In the genomic region with DNA sequence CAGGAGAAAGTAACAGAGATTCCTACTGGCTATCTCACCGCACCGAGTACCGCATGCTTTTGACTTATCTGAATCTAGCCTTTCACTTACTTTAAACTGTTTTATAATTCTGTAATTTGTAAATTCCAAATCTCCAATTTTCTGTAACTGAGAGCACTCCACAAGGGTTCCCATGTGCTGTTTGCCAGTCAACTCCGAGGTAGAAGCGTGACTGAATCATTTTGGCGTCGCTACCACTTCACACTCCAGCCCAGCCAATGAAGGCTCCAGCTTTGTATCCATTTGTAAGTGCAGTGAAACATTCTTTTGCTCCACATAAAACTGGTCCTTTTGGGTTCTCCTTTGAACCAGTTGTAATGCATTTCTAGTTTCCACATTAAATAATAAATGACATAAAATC, we compare ENCODE assay signal across 20 mouse cellular contexts. TPM values are rescaled to one million over a fixed set of nuclear protein-coding genes. Genes with fewer than 3 reads are reported as not detected.
DNase-seq lines count a peak whose midpoint lies in the region; ATAC-seq and TF ChIP-seq lines count a peak whose summit lies in the region.
"Had no signal": no experiment of that assay in that cellular context is flagged by ENCODE, and none has a peak within 500 bp of the region (broad histone marks: within the 10 kb centered on the region; RNA-seq: fewer than 3 reads in every experiment).

No protein-coding gene starts in this region.

- no peak overlapping the region for H3K4me3 ChIP-seq in limb, embryonic 12.5 days (replicated peaks)
- H3K4me3 ChIP-seq: embryonic facial prominence, embryonic 15.5 days; erythroblast, embryonic 14.5 days; forebrain, embryonic 12.5 days; heart, embryonic 12.5 days; hindbrain, embryonic 10.5 days; intestine, embryonic 15.5 days had no signal

- H3K9me3 ChIP-seq in limb, embryonic 12.5 days, result peaks cover 7% of the 10 kb centered on the region
- H3K9me3 ChIP-seq: embryonic facial prominence, embryonic 15.5 days; intestine, embryonic 15.5 days had no signal

- H3K36me3 ChIP-seq in limb, embryonic 12.5 days, result no peaks in the 10 kb centered on the region
- H3K36me3 ChIP-seq: embryonic facial prominence, embryonic 15.5 days; forebrain, embryonic 12.5 days; heart, embryonic 12.5 days; hindbrain, embryonic 10.5 days; intestine, embryonic 15.5 days had no signal

- H3K4me2 ChIP-seq in limb, embryonic 12.5 days, result no peak overlapping the region
- H3K4me2 ChIP-seq: embryonic facial prominence, embryonic 15.5 days; forebrain, embryonic 12.5 days; heart, embryonic 12.5 days; hindbrain, embryonic 14.5 days; intestine, embryonic 15.5 days had no signal

- H3K27ac ChIP-seq in limb, embryonic 12.5 days, result 0 out of 2 replicates have a peak overlapping the region, but pooled peaks have one; percentile 12
- H3K27ac ChIP-seq: embryonic facial prominence, embryonic 15.5 days; forebrain, embryonic 12.5 days; hindbrain, embryonic 10.5 days; hindbrain, embryonic 14.5 days; intestine, embryonic 15.5 days had no signal

- intact Hi-C loops in left cerebral cortex, postnatal 14 days (cut with DNase I), result no loop called here

- WGBS in limb, embryonic 12.5 days, result 41% methylated on average over 7 of the region's 7 CpGs

- peak; percentile 52 for ATAC-seq in frontal cortex, adult (ENCODE audit: low TSS enrichment)
- no peak for ATAC-seq in limb, embryonic 12.5 days (ENCODE audit: insufficient number of reproducible peaks, insufficient read depth, low FRiP score, low TSS enrichment, low read depth)
- ATAC-seq: intestine, embryonic 15.5 days had no signal

- H3K9ac ChIP-seq in limb, embryonic 12.5 days (replicated peaks), result no peak overlapping the region
- H3K9ac ChIP-seq: embryonic facial prominence, embryonic 15.5 days; forebrain, embryonic 12.5 days; heart, embryonic 12.5 days; hindbrain, embryonic 14.5 days; intestine, embryonic 15.5 days had no signal

- no peak for TF ChIP-seq POLR2A in brain, embryonic 14.5 days (IDR thresholded peaks at IDR 0.05; ENCODE audit: borderline replicate concordance, extremely low read depth, insufficient read depth, insufficient read length, poor library complexity, severe bottlenecking)

- no peak for TF ChIP-seq CTCF in brain, embryonic 14.5 days (IDR thresholded peaks at IDR 0.05; ENCODE audit: borderline replicate concordance, extremely low read depth, insufficient read depth, insufficient read length)

- H3K4me1 ChIP-seq in limb, embryonic 12.5 days (replicated peaks), result peaks cover 38% of the 10 kb centered on the region

- no peak for DNase-seq in frontal cortex, postnatal 25 days (ENCODE audit: low spot score in 2 of 2)
- DNase-seq in brain, adult 2 months (ENCODE audit: low read depth, low spot score), result peak; percentile 34
- DNase-seq in brain, embryonic 14.5 days (ENCODE audit: low read depth), result peak; percentile 37
- no peak for DNase-seq in liver
- DNase-seq in left cerebral cortex, postnatal 14 days (ENCODE audit: low spot score in 2 of 2), result no peak
- DNase-seq: adrenal gland, adult 8-10 months; adrenal gland, postnatal 36 days; cerebellum, adult 11-12 months; cerebellum, adult 9-10 months; cerebellum, postnatal 25 days; gastrocnemius, postnatal 14 days had no signal

- peaks cover 4% of the 10 kb centered on the region for H3K27me3 ChIP-seq in limb, embryonic 12.5 days
- H3K27me3 ChIP-seq: embryonic facial prominence, embryonic 15.5 days; forebrain, embryonic 12.5 days; heart, embryonic 12.5 days; intestine, embryonic 15.5 days had no signal

RNA-seq across cellular contexts. Expression of a gene that starts 51.4 kb away (rescaled TPM):
- polyA plus RNA-seq in brain, embryonic 14.5 days (2012; rRNA removed), result 5.2 and 7.2 TPM in 2 replicates
- 60.7 and 70.6 TPM in 2 replicates for polyA plus RNA-seq in limb, embryonic 12.5 days (2016; fragmentation: Nextera tagmentation; extraction: Ambion mirVana)
- total RNA-seq in left cerebral cortex, postnatal 14 days (2021), result 10 to 100 TPM; 13.0 to 14.9 TPM

Comparison
In these comparisons a context has a peak if more than half of its experiments do, and no peak if none do; other contexts are left out.
1. DNase-seq: peak in brain, adult 2 months (single experiment) and brain, embryonic 14.5 days (single experiment); none in frontal cortex, postnatal 25 days (0 of 2), liver (single experiment) and left cerebral cortex, postnatal 14 days (0 of 2).